Mouse (Mus musculus): ENCODE data around the gene Pole3. TPM values are rescaled to one million over a fixed set of nuclear protein-coding genes. Genes with fewer than 3 reads are reported as not detected.
"Not testable (repeated sequence)": the region's sequence is repeated elsewhere in the genome, so short reads cannot be mapped to it uniquely, and the experiment has no call there.

Gene Pole3
- total RNA-seq, 1 experiment from 2014 or later: 49.0 TPM

DNA sequence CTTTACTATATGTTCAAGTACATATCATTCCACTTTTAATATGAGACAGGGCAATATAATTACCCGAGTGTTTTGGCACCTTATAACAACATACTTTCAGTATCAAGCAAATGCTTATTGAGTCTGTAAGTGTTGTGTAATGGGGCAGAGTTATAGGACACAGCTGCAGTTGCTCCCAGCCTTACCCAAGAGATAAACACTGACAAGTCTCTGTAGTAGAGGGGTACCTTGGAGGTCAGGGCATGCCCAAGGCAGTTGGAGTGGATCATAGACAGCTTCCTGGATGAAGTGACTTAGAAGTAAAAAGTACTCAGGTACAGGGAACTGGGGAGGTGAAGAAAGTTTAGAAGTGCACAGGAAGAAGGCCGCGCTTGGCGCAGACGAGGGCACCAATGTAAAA is 37.7 kb downstream of the Pole3 start:
- no peak for DNase-seq

DNA sequence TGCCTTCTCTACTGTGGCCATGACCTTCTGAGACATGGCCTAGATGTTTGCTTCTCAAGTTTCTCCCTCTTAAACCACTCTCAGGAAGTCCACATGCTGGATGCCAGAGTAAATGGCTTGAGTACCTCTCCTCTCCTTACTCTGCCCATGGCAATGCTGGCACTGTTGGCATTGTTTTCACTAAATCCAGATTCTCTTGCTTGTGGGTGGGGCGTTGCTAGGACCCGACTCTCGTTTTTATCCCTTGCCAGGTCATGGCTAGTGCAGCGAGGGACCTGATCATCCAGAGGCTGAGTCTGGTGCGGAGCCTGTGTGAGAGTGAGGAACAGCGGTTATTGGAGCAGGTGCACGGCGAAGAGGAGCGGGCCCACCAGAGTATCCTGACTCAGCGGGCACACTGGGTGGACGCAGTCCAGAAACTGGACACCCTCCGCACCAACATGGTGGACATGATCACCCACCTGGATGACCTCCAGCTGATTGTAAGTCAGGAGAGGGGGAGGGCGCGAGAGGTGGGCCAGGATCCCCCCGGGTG is 38.6 kb downstream of the Pole3 start:
- DNase-seq: no peak

DNA sequence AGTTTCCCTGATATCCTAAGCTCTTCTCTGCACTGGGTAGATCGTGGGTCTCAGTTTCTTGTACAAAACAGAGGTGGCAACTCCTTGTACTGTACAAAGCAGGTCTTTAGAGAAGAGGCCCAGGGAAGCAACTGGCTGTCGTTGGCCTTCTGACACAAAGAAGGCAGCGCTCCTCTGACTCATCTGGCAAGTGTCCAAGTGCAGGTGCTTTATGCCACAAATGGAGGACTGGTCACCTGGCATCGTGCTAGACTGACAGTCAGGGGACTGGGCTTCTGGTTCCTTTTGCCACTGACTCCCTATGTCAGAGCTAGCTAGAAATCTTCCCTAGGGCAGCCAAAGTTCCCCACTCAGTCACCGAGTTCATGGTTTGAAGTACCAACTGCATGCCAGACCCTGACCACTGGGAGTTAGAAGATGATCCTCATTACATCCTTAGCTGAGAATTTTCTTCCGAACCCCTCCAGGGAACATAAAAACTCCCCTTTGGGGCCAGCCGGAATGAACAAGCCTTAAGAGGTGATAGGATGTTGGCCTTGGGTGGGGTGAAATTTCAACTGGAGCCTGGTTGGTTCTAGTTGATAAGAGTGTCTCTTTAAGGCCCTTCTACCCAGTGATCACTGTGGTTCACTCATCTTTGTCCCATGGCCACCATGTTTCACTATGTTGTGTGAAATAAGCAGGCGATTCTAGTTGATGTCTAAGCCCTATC is 39.3 kb downstream of the Pole3 start:
- DNase-seq: no peak

DNA sequence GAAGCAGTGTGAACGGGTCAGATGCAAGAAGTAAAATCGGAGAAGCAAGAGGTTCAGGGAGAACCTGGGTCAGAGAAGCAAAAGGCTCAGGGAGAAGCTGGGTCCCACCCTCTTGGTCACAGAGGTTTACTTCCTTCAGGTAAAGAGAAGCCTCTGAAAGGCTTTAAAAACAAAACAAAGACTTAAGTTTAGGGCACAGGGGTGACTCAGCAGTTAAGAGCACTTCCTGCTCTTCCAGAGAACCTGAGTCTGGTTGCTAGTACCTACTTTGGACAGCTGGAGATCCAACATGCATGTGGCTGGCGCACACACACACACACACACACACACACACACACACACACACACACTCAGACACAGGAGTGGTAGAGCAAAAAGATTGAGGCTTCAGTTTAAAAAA is 39.9 kb downstream of the Pole3 start:
- no peak for DNase-seq

DNA sequence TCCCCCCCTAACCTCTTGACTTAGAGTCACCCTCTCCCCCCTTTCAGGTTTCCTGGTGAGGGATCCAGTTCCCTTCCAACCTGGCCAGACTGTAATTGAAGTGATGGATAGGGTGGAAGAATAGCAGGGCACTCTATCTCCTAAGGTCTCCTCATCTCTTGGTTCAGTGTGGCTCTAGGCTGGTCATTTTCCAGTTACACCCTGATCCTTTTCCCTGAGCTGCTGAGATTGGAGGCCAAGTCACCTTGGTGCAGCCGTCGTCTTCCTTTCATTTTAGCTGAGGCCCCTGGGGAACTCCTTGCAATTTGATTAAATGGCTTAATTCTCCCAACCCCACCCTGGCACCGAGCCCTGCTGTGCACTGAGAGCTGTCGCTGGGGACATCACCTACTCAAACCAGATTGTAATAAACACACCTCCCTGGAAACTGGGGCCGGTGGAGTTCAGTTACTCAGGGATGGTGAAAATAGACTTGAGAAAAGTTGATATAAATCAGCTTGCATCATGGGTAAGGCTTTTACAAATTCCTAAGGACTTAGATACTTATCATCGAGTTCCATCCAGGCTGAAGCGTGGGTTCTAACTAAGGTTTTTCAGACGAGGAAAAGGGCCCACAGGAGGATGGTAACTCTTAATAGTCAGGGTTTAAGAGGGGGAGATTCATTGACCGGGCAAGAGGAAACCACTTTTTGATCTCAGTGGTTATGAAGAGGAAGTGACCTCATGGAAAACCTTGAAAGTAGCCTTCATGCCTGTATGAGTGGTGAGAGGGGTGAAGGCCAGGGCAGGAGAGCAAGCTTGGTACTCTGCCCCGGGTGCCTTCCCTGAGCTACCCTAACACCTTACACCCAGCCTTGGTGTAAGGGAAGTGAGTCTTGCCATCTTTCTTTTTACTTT is 43.9 kb downstream of the Pole3 start:
- no peak for DNase-seq

DNA sequence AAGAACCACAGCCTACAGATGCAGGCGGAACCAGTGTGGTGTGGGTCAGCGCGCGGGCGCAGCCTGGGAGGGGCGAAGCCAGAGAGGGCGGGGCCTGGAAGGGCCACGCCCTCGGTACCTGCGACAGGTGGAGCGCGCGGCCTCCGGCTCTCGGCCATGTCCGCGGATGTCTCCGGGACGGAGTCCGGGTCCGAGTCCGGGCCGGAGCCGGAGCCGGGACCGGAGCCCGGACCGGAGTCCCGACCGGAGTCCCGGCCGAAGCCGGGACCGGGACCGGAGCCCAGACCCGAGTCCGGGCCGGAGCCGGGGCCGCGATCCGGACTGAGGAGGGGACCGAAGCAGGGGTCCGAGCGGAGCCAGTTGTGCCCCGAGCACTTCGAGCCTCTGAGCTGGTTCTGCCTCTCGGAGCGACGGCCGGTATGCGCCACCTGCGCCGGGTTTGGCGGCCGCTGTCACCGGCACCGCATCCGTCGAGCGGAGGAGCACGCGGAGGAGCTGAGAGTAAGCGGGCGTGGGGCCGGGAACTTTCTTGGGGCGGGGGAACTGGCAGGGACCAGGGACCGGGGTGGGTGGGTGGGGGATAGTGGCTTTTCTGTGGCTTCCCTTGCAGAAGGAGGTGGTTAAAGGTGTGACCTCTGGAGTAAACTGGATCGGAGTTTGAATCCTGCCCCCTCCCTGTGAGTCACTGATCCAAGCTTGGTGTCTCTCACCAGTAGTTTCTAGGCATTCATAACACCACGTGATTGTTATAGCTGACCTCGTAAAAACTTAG is 44.7 kb downstream of the Pole3 start, which contains the start of gene Bspry:
Bspry (plus strand) TSS at position 117 of the 772 bp plus-strand sequence.
- DNase-seq: peak; percentile 50

DNA sequence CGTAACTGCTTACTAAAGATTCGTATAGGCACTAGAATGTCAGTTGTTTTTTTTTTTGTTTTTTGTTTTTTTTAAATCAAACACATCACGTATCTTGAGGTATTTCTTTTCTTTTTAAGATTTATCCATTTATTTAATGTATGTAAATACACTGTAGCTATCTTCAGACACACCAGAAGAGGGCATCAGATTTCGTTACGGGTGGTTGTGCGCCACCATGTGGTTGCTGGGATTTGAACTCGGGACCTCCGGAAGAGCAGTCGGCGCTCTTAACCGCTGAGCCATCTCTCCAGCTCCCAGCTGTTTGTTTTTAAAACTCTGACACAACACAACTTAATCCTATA is 45.3 kb downstream of the Pole3 start:
- DNase-seq: not testable (repeated sequence)

DNA sequence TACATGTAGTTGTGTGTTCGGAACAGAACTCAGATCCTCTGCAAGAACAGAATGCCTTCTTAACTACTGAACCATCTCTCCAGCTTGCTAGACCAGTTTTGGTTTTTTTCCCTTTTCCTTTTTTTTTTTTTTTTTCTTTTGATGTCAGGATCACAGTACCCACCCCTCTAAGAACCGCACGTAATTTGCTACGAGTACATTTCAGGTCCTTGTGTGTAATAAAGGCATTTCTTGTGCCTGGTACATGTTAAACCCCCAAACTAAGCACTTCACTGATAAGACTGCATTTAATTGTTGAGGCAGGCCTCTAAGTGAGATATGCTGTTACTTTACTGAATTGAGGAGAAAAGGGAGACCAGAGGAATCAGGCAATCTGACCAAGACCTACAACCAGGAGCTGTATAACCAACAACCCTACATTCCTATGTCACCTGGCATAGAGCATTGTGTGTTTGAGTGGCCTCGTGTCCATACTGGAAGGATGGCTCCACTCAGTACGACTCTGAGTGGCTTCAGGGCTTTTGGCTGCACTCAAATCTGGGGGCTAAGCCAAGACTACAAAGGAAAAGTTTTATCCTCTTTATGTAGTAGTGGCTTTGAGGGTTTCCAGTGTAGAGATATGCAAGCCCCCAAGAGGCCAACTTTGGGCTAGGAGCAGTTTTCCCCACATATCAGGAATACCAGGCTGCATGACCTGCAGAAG is 47.2 kb downstream of the Pole3 start:
- DNase-seq: no peak

DNA sequence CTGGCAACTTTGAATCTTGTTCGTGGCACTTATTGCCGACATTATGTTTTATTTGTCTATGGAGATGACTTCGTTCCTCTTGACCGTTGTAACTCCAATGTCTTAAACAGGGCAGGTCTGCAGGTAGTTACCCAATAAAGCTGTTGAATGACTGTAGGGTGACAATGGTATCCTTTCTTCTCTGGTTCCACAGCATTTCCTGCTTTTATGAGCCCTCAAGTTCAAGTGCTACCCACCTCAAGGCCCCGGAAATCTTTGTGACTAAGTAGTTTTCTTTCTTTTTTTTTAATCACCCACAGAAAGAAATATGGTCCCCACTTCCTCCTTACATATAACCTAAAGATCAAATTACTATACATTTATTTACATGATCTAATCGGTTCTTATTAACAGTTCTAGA is 49.1 kb downstream of the Pole3 start:
- DNase-seq: no peak

DNA sequence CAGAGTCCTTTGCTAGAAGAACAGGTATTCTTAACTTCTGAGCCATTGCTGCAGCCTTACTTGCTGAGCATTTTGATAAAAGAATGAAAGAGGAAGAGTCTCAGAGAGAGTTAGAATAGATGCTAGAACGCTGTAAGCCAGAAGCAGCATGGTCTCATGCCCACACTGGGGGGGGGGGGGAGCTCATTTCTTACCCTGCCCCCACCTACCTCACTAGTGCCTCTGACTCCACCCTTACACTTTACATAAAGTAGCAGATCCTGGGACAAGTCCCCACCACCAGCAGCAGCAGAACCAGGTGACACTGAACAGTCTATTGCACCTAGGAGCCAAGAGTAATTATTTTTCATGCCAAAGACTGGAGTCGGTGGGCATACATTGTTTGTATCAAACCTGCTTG is 49.7 kb downstream of the Pole3 start:
- DNase-seq: no peak

Other genes starting within 250 kb of the Pole3 start
- gene Fkbp15, start 164.5 kb downstream of the Pole3 start, total RNA-seq (2021): 34.9 and 42.5 TPM in 2 replicates
- 50.7 and 51.4 TPM in 2 replicates for gene Slc31a1, start 164.3 kb downstream of the Pole3 start, total RNA-seq (2021)
- 70.4 and 85.8 TPM in 2 replicates for gene Cdc26, start 116.4 kb downstream of the Pole3 start, total RNA-seq (2021)
- 28.4 and 30.2 TPM in 2 replicates for gene Prpf4, start 116.3 kb downstream of the Pole3 start, total RNA-seq (2021)
- gene Rnf183, start 89.8 kb downstream of the Pole3 start, total RNA-seq (2021): not detected in 2 replicates
- 2.4 and 3.0 TPM in 2 replicates for gene Wdr31, start 54.2 kb downstream of the Pole3 start, total RNA-seq (2021)
- gene Bspry, start 45.0 kb downstream of the Pole3 start, total RNA-seq (2021): 2.4 and 3.5 TPM in 2 replicates
- 10.2 and 14.6 TPM in 2 replicates for gene Hdhd3, start 21.6 kb downstream of the Pole3 start, total RNA-seq (2021)
- 78.1 and 97.7 TPM in 2 replicates for gene Alad, start 5.2 kb downstream of the Pole3 start, total RNA-seq (2021)
- 0.64 TPM in 1 of 2 replicates, not detected in the other for gene 4933430I17Rik, start 301 bp upstream of the Pole3 start, total RNA-seq (2021)
- gene Rgs3, start 34.8 kb upstream of the Pole3 start, total RNA-seq (2021): 31.5 TPM in 2 replicates